Mouse (Mus musculus) brain, embryonic 14.5 days (tissue): ENCODE measurements around the gene Zscan2.

Source experiments
- CTCF ChIP-seq: fragments of 200-500 bp; IDR thresholded peaks from 2 replicates; pipeline ENCODE4 v1.5.1; 2012; ENCODE audit warnings: inconsistent platforms, mild to moderate bottlenecking, moderate library complexity, borderline replicate concordance; ENCODE audit not compliant: insufficient read depth, insufficient read length; ENCODE audit errors: extremely low read depth
- POLR2A ChIP-seq: fragments of 200-500 bp; IDR thresholded peaks from 2 replicates; pipeline ENCODE4 v1.6.1; 2012; ENCODE audit warnings: mild to moderate bottlenecking, inconsistent platforms, borderline replicate concordance; ENCODE audit not compliant: poor library complexity, insufficient read depth, insufficient read length, severe bottlenecking; ENCODE audit errors: extremely low read depth

- TF ChIP-seq CTCF = no peak
- TF ChIP-seq POLR2A = no peak
Observed at GRCm38 (mm10) chr7:80904921-80905515, 44.3 kb downstream of the Zscan2 start, which contains the start of gene Nmb.
